Mouse (Mus musculus): ENCODE results near the gene Hexim2.
A peak's percentile ranks its signal among the peaks of the same experiment; 100 is the strongest.

Hexim2 gene

GRCm38 (mm10) chr11:103111881-103112551 is 20.2 kb upstream of the Hexim2 start:
- no peak for DNase-seq (ENCODE audit: low read depth)

GRCm38 (mm10) chr11:103112552-103112912 is 19.7 kb upstream of the Hexim2 start:
- DNase-seq (ENCODE audit: low read depth), result no peak

GRCm38 (mm10) chr11:103113005-103113404 is 19.2 kb upstream of the Hexim2 start:
- no peak for DNase-seq (ENCODE audit: low read depth)

- no peak for DNase-seq (ENCODE audit: low read depth)
Observed at GRCm38 (mm10) chr11:103113771-103114170, 18.5 kb upstream of the Hexim2 start.

- DNase-seq (ENCODE audit: low read depth), result peak; percentile 95
Observed at GRCm38 (mm10) chr11:103114270-103114943, 17.8 kb upstream of the Hexim2 start.

- DNase-seq (ENCODE audit: low read depth), result peak; percentile 98
Observed at GRCm38 (mm10) chr11:103115163-103116007, 16.8 kb upstream of the Hexim2 start.

GRCm38 (mm10) chr11:103116008-103116818 is 16.0 kb upstream of the Hexim2 start, which contains the start of gene Hexim1:
TSS of gene Hexim1 (plus strand) at chr11:103116231.
- DNase-seq (ENCODE audit: low read depth), result peak; percentile 100

GRCm38 (mm10) chr11:103116959-103117590 is 15.2 kb upstream of the Hexim2 start:
- DNase-seq (ENCODE audit: low read depth), result peak; percentile 86

- peak; percentile 49 for DNase-seq (ENCODE audit: low read depth)
Observed at GRCm38 (mm10) chr11:103117591-103118009, 14.6 kb upstream of the Hexim2 start.

GRCm38 (mm10) chr11:103118866-103119265 is 13.4 kb upstream of the Hexim2 start:
- no peak for DNase-seq (ENCODE audit: low read depth)

GRCm38 (mm10) chr11:103119609-103120008 is 12.6 kb upstream of the Hexim2 start:
- DNase-seq (ENCODE audit: low read depth), result no peak

GRCm38 (mm10) chr11:103120315-103120714 is 11.9 kb upstream of the Hexim2 start:
- no peak for DNase-seq (ENCODE audit: low read depth)

GRCm38 (mm10) chr11:103132576-103133455 is 587 bp downstream of the Hexim2 start:
- peak; percentile 100 for DNase-seq (ENCODE audit: low read depth)

GRCm38 (mm10) chr11:103133456-103134185 is 1.4 kb downstream of the Hexim2 start:
- peak; percentile 58 for DNase-seq (ENCODE audit: low read depth)

- peak; percentile 37 for DNase-seq (ENCODE audit: low read depth)
Observed at GRCm38 (mm10) chr11:103134221-103134620, 2.0 kb downstream of the Hexim2 start.

GRCm38 (mm10) chr11:103136039-103136577 is 3.9 kb downstream of the Hexim2 start:
- peak; percentile 69 for DNase-seq (ENCODE audit: low read depth)

GRCm38 (mm10) chr11:103139951-103140762 is 7.9 kb downstream of the Hexim2 start:
- DNase-seq (ENCODE audit: low read depth), result no peak

- DNase-seq (ENCODE audit: low read depth), result no peak
Observed at GRCm38 (mm10) chr11:103140763-103141100, 8.5 kb downstream of the Hexim2 start.
